Mouse (Mus musculus) heart, embryonic 13.5 days (tissue): ENCODE results near the gene Tmem41b. TPM values are rescaled to one million over a fixed set of nuclear protein-coding genes. Genes with fewer than 3 reads are reported as not detected.

Experiments used
- polyA plus RNA-seq: library from polyadenylated mRNA; unstranded; fragments of >200 nt; fragmentation: Nextera tagmentation; extraction: Ambion mirVana; gene quantifications from 2 replicates; pipeline ENCODE4 v1.2.1, GENCODE M21; 2015

The Tmem41b gene
- polyA plus RNA-seq, 1 experiment from 2014 or later = 42.6 TPM

Other genes starting within 250 kb of the Tmem41b start
- 53.9 and 56.6 TPM in 2 replicates for gene Tmem9b, start 234.1 kb downstream of the Tmem41b start, polyA plus RNA-seq
- 0.33 and 0.46 TPM in 2 replicates for gene Nrip3, start 204.9 kb downstream of the Tmem41b start, polyA plus RNA-seq
- gene Scube2, start 121.2 kb downstream of the Tmem41b start, polyA plus RNA-seq = 7.6 and 8.6 TPM in 2 replicates
- 30.0 and 34.9 TPM in 2 replicates for gene Dennd5a, start 26.5 kb downstream of the Tmem41b start, polyA plus RNA-seq
- 32.9 and 34.5 TPM in 2 replicates for gene Ipo7, start 31.3 kb upstream of the Tmem41b start, polyA plus RNA-seq
- 13.4 and 15.0 TPM in 2 replicates for gene Zfp143, start 74.3 kb upstream of the Tmem41b start, polyA plus RNA-seq
- gene Wee1, start 135.1 kb upstream of the Tmem41b start, polyA plus RNA-seq = 21.8 and 23.7 TPM in 2 replicates
- 18.6 and 20.7 TPM in 2 replicates for gene Swap70, start 234.8 kb upstream of the Tmem41b start, polyA plus RNA-seq